Mouse (Mus musculus) G1E (cell line): ENCODE results near the gene Bahcc1.

Source experiments
- CTCF ChIP-seq: IDR thresholded peaks from 2 replicates; pipeline ENCODE4 v1.5.1; 2012; ENCODE audit warnings: low read depth, low read length, inconsistent platforms, mixed read lengths
- GATA1 ChIP-seq: IDR thresholded peaks from 2 replicates; pipeline ENCODE4 v1.6.1; 2012; ENCODE audit warnings: borderline replicate concordance, low read length, inconsistent platforms, mixed read lengths

GRCm38 (mm10) chr11:120242726-120243530 is 10.2 kb downstream of the Bahcc1 start:
- no peak for TF ChIP-seq GATA1
- TF ChIP-seq CTCF: no peak
